Mouse (Mus musculus) kidney, adult 2 months (tissue): ENCODE measurements around the gene Adgrd1.
"Not testable (repeated sequence)": the region's sequence is repeated elsewhere in the genome, so short reads cannot be mapped to it uniquely, and the experiment has no call there.

Experiments used
- CTCF ChIP-seq: fragments of 200-500 bp; conservative IDR thresholded peaks from 2 replicates; pipeline ENCODE4 v1.5.1; 2011; ENCODE audit warnings: low read depth, mild to moderate bottlenecking, control low read depth, low read length, moderate library complexity, mixed read lengths; ENCODE audit not compliant: insufficient read depth, insufficient read length
- POLR2A ChIP-seq: fragments of 200-500 bp; IDR thresholded peaks from one replicate; pipeline ENCODE4 v1.6.1; 2011; ENCODE audit warnings: low read depth, low read length, control low read depth

- TF ChIP-seq CTCF, POLR2A: not testable (repeated sequence)
Measured at GRCm38 (mm10) chr5:129128310-129128709, 31.8 kb downstream of the Adgrd1 start.
